Mouse (Mus musculus) layer of hippocampus, adult 9-10 months (tissue): Measurements from ENCODE around the gene 4430402I18Rik.
A peak's percentile ranks its signal among the peaks of the same experiment; 100 is the strongest.
"Not testable (repeated sequence)": the region's sequence is repeated elsewhere in the genome, so short reads cannot be mapped to it uniquely, and the experiment has no call there.

ENCODE experiments used
- DNase-seq: peaks from one replicate; pipeline ENCODE4 v3.0.0; 2022; ENCODE audit warnings: low spot score

4430402I18Rik gene

DNA sequence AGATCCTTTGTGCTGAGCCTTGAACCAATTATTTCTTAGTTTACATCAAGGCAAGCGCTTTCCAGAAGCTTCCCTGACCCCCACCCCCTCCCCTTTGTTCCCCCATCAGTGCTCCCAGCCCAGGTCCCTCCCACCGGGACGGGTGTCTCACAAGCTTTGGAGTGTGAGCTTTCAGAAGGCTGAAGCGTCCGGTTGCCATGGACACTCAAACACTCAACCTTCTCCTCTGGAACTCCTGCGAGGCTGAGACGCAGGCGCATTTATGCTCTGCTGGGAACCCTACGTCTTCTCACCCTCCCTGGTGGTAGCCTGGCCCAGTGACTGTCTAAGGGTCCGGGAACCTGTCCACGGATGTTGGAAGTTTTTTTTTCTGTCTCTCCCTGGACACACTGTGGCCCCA is at the start of gene 4430402I18Rik:
Gene 4430402I18Rik (minus strand): TSS at position 149 of the 400 bp plus-strand sequence.
- DNase-seq = no peak

DNA sequence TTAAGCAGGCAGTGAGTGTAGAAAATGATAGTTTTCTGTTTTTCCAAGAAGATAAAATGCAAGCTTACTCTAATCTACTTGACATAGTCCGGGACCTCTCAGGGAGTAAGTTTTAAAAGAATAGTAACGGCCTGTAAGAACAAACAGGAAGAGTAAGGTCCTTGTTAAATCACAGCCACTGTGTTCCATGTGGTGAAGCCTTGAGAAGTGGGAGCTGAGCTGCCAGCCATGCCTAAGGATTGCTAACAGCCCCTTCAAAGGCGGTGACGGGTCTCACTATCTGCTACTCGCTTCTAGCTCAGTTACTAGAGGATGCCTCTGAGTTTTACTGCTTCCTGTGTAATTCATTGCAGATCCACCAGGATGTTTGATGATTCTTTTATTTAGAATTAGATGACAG is 49.2 kb upstream of the 4430402I18Rik start:
- DNase-seq = no peak

DNA sequence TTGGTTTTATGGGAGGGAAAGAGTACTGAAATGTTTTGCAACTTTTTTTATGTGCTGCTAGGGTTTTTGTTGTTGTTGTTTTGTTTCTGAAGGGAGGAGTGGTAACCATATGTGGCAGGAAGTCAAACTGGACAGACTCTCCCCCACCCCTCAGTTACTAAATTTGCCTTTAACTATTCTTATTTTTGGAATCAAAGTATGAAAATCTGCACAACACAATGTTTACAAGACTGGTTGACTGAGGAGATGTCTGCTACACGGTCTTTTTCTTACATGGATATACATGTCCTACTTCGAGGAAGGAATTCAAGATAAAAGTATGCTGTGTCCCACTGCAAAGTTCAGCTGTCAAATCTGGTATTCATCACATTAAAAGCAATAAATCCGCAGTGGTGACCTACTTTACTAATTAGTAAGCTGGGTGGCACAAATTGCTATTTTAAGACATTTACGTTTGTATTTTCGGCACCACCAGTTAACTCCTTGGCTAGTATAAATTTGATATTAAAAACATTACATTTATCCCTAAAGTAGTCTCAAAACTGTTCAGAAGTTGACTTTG is 48.7 kb upstream of the 4430402I18Rik start:
- no peak for DNase-seq

DNA sequence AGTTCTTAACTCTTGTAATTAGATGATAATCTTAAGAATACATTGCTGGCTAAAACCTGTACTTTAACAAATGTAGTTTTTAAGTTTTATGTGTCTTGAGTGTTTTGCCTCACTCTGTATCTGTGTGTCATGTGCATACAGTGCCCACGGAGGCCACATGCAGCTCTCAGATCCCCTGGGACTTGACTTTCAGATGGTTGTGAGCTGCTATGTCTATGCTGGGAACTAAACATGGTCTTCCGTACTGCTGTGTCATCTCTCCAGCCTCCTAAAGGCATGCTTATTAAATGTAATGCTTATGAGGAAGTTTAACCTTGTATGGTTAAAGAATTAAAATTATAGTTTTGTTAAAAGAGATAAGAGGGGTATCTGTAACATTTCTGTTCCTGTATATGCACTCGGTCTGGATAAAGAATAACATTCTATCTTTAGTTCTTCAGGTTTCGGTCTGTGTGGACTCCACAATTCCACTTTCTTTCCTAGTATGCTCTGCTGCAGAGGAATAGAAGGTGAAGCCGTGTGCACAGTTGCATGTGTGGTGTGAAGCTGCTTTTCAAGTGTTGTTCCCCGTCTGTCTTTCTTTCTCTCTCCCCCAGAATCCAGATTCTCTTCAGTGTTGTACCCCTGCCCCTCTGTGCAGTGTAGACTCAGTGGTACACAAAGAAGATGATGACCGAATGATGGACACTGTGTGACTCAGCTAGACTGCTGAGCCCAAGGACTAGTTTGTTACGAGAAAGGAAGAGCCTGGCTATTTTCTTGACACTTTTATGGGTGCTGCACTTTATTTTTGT is 48.0 kb upstream of the 4430402I18Rik start:
- DNase-seq = no peak

DNA sequence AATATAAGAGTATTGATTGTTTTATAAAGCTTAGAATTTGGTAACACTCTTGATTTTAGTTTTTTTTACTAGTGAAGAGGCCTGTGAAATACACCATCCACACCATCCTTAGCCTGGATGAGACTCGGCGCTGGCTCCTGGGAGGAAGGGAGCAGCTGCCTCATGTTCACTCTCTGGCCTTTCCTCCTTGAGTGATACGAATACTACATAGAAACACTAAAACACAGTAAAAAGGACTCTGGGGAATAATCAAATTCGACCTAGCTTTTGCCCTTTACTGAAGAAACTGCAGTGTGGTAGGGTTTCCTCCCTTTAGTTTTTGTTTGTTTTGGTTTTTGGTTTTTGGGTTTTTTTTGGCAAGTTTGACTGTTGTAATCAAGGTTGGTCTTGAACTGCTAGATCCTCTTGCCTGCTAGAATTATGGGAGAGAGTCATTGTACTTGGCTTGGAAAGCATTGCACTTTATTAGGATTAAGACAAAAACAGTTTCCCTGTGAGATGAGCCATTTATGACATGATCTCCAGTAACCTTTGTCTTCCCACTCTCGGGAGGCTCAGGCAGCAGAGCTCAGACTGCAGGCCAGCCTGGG is 47.0 kb upstream of the 4430402I18Rik start:
- no peak for DNase-seq

DNA sequence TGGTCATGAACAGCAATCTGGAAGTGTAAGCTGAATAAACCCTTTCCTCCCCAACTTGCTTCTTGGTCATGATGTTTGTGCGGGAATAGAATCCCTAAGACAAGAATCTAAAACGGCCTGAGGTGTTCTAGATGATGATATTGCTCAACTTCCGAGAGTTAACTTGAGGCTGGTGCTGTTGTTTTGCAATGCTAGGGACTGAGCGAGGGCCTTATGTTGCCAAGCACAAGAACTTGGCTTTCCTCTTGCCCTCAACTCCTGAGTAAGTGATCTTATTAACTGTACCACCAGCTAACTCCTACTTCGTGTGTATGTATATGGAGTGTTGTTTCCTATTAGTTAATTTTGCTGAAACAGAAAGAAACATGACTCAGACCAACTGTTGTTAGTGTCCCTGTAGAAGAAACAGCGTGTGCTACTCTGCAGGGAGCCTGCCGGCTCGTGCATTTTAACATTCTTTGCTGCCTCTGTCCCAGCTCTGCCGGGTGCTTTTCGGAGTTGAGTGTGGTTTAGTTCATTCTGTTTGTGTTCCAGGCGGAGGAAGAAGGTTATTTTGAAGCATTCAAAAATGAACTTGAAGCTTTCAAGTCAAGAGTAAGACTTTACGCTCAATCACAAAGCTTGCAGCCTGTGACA is 43.9 kb upstream of the 4430402I18Rik start:
- DNase-seq = no peak

DNA sequence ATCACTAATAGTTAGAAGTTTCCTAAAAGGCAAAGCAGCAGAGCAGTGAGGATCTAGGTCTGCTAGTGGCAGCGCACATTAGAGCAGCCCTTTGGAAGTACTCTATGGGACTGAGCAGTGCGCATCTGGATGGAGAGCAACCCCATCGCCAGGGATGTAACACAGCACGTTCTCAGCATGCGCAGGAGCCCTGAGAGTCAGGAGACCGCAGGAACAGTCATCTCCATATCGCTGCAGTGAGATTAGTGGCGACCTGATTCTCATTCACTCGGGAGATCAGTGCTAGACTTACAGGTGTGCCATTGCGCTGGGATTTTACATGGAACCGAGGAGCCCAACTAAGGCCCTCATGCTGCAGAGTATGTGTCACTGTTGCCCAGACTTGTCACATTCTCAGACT is 41.4 kb upstream of the 4430402I18Rik start:
- no peak for DNase-seq

DNA sequence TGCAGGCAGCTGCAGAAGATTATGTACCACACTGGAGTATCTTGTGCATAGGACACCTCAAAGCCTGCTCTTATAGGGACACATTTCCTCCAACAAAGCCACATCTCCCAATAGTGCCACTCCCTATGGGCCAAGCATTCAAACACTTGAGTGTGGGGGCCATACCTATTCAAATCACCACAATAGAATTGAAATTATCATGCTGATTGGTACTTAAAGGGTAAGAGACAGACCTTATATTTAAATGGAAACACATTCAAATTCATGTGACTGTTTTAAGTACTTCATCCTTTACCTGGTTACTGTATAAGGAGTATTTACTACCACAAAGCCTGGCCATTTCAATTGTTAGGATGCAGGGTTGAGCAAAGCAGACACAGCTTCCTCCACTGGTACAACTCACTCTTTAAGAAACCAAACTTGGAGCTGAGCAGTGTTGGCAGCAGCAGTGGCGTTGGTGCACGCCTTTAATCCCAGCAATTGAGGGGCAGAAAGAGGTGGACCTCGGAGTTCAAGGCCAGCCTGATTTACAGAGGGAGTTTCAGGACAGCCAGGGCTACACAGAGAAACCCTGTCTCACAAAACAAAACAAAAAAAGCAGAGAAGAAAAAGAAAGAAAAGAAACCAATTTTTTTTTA is 40.6 kb upstream of the 4430402I18Rik start:
- no peak for DNase-seq

DNA sequence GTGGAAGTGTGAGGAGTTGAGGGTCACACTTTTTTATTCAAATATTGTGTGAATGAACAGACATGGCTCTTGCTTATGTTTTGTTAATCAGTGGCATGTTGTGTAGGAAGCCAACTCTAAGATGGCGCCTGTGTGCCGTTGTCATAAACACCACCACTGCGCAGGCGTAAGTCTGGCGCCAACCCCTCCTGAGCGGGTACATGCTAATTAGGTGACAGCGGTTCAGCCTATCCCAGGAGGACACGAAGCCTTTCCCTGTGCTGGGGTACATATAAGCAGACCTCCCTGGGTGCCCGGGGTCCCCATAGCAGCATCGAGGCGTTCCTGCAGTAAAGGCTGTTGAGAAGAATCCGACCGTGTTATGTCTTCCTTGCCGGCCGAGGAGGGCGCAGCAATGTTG is 32.7 kb upstream of the 4430402I18Rik start:
- not testable (repeated sequence) for DNase-seq

DNA sequence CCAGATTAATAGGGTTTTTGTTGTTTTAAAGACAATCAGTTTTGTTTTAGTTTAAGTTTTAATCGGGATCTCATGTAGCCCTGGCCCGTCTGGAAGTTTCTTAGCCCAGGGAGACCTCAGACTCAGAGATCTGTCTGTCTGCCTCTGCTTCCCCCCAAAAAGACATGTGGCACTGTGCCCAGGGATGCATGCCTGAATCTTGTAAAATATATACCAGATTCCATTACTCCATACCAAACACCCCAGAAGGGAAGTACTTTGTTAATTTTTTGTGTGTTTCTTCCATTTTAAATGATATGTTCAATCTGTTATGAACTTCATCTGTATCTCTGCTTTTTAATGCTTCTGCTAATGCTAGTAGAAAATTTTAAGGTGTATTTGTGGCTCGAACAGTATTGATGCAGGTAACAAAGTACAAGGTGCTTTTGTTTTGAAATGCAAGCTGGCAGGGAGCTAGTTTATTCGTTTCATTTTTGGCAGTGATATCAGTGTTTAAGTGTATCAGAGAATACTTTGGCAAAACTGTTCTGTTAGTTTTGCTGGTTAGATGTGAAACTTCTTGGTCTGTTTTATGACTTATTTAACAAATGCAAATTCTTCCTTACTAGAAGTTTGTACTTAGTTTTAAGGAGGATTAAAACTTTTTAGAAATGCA is 30.5 kb upstream of the 4430402I18Rik start:
- DNase-seq = no peak

DNA sequence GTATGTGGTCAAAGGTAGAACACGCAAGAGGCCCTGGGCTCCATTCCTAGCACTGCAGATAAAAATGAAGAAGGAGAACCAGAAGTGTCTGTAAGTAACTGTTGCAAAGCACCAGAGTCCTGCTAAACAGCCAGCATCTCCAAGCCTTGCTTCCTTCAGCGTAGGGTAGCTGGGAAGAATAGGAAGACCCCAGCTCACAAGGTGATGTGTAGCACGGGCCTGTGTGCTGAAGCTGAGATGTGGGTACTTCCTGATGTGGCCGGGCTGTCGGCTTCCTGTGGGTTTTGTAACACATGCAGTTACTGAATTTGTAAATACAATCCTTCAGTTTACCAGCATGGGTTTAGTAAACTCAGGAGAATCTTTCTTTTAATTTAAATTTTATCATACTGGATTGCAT is 27.8 kb upstream of the 4430402I18Rik start:
- DNase-seq = no peak

DNA sequence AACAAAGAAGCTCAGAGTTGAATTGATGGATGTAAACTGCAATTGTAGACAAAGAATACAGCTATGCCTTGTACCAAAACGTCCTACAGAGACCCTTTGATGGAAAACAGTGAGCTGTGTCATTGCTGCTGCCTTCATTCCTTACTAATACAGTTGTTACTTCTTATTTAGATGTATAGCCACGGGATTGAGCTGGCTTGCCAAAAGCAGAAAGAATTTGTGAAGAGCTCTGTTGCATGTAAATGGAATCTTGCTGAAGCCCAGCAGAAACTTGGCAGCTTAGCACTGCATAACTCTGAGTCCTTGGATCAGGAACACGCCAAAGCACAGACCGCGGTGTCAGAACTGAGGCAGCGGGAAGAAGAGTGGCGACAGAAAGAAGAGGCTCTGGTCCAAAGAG is 27.3 kb upstream of the 4430402I18Rik start:
- DNase-seq = no peak

DNA sequence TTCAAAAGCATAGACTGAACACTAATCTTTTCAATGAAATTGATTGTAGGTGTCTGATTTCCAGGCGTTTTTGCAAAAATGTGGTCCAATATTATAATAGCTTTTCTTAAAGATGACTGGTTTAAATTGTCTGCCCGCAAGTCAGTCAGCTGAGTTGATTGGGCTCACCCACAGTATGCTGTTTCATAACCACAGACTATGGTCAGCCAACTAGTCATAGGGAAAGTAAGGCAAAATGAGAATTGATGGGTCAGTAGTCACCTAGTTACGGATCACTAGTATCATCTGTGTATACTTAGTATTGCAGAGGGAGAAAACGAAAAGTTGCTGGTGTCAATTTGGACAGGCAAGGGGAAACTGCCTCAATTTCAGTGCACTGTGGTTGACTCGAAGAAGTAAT is 23.8 kb upstream of the 4430402I18Rik start:
- no peak for DNase-seq

DNA sequence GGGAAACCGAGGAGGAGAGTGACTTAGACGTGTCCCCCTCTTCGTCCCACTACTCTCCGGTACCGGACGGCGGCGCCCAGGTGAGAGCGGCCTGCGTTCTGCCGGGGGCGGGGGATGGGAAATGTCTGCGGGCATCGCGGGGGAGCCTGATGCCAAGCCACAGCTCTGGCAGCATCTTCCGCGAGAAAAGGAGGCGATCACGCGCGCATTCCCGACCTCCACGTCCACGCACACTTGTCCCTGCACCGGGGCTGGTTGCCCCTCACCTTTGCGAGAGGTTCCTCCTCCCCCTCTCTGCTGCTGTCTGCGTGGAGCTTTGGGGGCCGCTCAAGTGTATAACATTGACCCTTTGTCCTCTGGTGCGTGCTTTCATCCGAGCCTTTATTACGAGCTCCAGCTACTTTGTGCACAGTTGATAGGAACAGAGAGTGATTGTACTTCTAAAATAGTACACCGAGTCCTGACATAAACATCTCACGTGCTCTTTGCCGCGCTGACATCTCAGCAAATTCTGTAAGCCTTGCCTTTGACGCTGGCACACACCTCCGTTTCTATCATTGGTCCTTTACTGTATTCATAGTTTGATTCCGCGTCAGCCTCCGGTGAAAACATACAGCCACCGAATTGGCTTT is 23.1 kb upstream of the 4430402I18Rik start:
- no peak for DNase-seq

DNA sequence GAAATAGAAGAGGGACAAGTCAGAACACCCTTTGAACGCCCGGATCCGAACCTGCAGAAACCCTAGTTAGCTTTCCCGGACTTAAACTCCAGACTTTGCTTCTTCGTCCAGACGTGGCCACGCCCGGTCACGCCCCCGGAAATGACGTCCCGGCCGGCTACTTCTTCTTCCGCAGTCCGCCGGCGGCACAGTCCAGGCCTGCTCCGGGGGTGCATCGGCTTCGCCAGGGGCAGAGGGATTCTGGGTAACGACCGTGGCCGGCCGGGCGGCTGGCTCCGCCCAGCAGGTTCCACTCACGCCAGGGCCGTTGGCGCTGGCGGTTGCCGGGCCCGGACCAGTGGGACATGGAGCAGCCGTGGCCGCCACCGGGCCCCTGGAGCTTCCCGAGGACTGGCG is 22.6 kb upstream of the 4430402I18Rik start, which contains the start of gene Cdc37l1:
Gene Cdc37l1 (plus strand): TSS at position 159 of the 396 bp plus-strand sequence.
- peak; percentile 88 for DNase-seq

DNA sequence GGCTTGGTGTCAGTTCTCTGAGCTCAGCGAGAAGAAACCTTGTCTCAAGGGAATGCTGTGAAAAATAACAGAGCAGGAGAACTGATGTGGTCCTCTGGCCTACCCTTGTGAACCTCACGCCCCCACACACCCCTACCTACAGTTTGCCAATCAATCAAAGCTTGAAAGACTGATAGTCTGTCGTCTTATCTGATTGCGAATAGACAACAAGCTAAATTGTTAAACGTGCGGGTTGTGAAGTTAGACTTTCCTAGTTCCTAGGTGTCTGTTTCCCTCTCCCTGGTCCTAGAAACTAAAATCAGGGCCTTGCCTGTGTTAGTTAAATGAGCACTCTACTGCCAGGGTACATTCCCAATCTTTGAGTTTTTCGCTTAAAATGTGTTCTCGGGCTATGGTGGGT is 21.9 kb upstream of the 4430402I18Rik start:
- no peak for DNase-seq

DNA sequence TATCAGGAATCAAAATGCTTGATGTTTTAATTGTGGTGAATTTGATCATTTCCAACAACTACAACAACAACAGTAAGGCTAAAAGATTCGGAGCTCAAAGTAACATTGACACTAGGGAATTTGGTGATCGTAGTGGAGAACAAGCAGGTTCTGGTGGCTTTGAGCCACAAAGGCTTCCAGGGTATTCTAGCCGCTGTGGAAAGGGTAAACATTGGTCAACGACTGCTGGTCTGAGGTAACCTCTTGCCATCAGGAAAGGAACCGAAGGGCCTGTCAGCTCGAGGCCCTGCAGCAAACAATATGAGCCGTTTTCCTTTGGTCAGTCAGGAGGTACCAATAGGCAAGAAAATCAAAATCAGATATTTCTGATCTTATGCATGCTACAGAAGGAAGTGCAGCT is 15.0 kb upstream of the 4430402I18Rik start:
- no peak for DNase-seq

DNA sequence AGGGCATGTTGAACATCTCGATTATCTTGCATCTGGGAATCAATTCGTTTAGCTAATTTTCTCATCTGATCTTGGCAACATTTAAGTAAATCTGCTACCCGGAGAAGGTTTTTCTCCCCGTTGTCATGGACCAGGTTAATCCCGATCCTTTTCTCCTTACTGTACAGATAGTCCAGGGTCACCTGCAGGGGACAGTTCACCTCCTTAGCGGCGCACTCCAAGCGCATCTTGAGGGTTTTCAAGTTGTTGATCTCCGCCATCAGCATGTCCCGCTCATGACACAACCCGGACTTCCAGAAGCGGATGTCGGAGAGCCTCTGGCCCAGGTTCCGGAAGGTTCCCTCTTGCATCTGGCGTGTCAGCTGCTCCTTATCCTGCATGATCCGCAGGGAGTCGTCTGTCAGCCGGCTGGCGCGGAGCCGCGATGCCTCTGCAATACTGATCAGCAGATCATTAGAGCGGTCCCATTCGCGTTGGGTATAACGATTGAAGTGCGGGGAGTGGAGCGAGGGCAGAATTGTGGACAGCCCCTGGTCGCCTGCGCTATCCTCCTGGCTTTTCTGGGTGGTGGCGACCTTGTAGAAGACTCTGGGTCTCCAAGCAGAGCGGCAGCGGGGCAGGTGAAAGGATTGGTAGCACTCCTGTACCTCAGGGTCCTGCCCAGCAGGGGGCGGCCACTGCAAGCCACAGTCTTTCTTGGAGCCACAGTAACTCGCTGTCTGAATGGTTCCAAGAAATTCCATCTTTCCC is 7.4 kb upstream of the 4430402I18Rik start:
- DNase-seq = peak; percentile 64

DNA sequence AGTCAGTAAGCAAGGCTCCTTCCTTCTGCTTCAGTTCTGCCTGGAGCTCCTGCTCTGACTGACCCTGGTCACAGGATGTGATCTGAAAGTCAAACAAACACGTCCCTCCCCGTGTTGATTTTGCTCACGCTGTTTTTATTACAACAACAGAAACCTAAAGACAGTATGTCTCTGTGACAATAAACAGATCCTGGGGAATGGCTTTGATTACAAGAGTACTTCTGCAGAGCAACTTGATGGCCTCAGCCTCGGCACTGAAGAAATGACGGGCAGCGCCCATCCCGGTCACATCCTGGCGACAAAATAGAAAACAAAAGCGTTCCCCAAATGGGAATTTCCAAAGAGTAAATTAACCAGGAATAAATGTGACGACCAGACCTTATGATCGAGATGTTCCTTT is 2.7 kb upstream of the 4430402I18Rik start:
- no peak for DNase-seq

DNA sequence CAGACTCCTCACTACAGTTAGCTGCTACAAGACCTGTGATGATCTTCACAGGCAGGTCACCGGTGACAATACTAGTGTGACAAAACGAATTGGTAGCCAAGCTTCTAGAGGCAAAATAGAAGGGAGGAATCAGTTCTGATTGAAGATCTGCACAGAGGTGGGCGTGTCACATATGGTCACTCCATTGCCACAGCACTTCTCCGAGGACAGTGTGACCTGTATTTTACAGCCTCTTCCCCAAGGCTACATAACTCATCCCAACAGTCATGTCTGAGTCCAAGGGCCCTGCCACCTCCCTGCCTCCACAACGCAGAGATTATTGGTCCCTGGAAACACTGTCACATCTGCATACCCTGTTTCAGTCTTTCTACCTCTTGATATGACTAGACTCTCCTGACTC is 1.6 kb upstream of the 4430402I18Rik start:
- DNase-seq = no peak

DNA sequence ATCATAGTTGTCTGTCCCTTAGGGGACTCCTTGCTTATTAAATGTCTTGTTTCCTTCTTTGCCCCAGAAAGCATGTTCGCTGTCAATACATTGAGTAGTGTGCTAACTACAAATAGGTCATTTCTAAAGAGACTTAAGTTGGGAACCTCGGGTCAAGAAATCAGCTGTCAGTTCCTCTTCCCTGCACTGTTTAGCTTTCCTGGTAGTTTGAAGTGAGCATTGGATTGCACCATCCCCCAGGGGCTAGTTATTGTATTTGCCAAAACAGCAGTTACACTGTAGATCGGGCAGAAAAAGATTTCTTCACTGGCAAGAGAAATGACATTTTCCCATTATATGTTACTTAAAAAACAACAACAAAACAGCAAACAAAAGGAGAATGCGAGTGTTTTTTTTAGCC is 578 bp upstream of the 4430402I18Rik start:
- DNase-seq = no peak
